In the genomic region with DNA sequence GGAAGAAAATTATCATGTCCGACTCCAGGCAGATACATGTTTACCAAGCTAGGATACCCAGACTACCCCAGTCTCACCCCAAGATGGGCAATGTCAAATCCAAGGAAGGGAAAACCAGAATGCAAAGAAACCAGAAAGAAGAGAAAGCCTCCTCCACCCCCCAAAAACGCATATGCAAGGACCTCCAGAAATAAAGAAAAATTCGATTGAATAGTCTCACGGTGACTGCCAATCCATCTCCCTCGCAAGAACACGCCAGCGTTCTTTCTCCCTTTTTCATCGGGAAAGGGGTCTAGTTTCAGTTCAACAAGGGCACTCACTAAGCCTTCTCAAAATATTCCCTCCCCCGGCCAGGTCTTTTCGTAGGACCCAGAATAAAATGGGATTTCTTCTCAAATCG, we compare ENCODE assay signal across 18 mouse cellular contexts. TPM values are rescaled to one million over a fixed set of nuclear protein-coding genes. Genes with fewer than 3 reads are reported as not detected.
DNase-seq lines count a peak whose midpoint lies in the region; ATAC-seq lines count a peak whose summit lies in the region.
"Had no signal": no experiment of that assay in that cellular context is flagged by ENCODE, and none has a peak within 500 bp of the region (broad histone marks: within the 10 kb centered on the region; RNA-seq: fewer than 3 reads in every experiment).

No protein-coding gene starts in this region.

- no peak for ATAC-seq in forebrain, embryonic 12.5 days (ENCODE audit: low FRiP score)
- ATAC-seq in neural tube, embryonic 12.5 days (ENCODE audit: low FRiP score, low read depth): no peak

- WGBS in forebrain, embryonic 12.5 days: 2% methylated on average over 11 of the region's 11 CpGs
- 3% methylated on average over 11 of the region's 11 CpGs for WGBS in hindbrain, embryonic 10.5 days
- under 1% methylated on average over 11 of the region's 11 CpGs for WGBS in midbrain, embryonic 10.5 days
- under 1% methylated on average over 11 of the region's 11 CpGs for whole genome bisulfite sequencing in neural tube, embryonic 12.5 days

- no peaks in the 10 kb centered on the region for H3K9me3 ChIP-seq in forebrain, embryonic 12.5 days
- H3K9me3 ChIP-seq in hindbrain, embryonic 10.5 days: no peaks in the 10 kb centered on the region
- no peaks in the 10 kb centered on the region for H3K9me3 ChIP-seq in midbrain, embryonic 10.5 days (replicated peaks)
- H3K9me3 ChIP-seq in neural tube, embryonic 12.5 days: no peaks in the 10 kb centered on the region
- H3K9me3 ChIP-seq: heart, embryonic 10.5 days; limb, embryonic 15.5 days; megakaryocyte, embryonic 14.5 days had no signal

- peak; percentile 14 for DNase-seq in hindbrain, embryonic 10.5 days (ENCODE audit: low spot score)
- DNase-seq in midbrain, embryonic 10.5 days (ENCODE audit: low spot score): no peak
- no peak for DNase-seq in lung, postnatal 25 days (ENCODE audit: low spot score)
- no peak for DNase-seq in gastrocnemius, postnatal 25 days
- no peak for DNase-seq in thymus, postnatal 14 days
- no peak for DNase-seq in right cerebral cortex, adult 18-20 months

- H3K36me3 ChIP-seq in forebrain, embryonic 12.5 days (replicated peaks): no peaks in the 10 kb centered on the region
- H3K36me3 ChIP-seq in hindbrain, embryonic 10.5 days: no peaks in the 10 kb centered on the region
- no peaks in the 10 kb centered on the region for H3K36me3 ChIP-seq in midbrain, embryonic 10.5 days
- no peaks in the 10 kb centered on the region for H3K36me3 ChIP-seq in neural tube, embryonic 12.5 days
- H3K36me3 ChIP-seq: heart, embryonic 10.5 days; limb, embryonic 15.5 days had no signal

- peak overlapping the region; percentile 45; the same call in 1 of the 2 replicates for H3K4me2 ChIP-seq in forebrain, embryonic 12.5 days
- H3K4me2 ChIP-seq in neural tube, embryonic 12.5 days (replicated peaks): peak overlapping the region; percentile 58
- H3K4me2 ChIP-seq: limb, embryonic 15.5 days had no signal

- H3K27ac ChIP-seq in forebrain, embryonic 12.5 days: peak overlapping the region; percentile 61
- no peak overlapping the region for H3K27ac ChIP-seq in hindbrain, embryonic 10.5 days
- peak overlapping the region; percentile 71 for H3K27ac ChIP-seq in midbrain, embryonic 10.5 days (replicated peaks)
- H3K27ac ChIP-seq in neural tube, embryonic 12.5 days: peak overlapping the region; percentile 82
- H3K27ac ChIP-seq: heart, embryonic 10.5 days; layer of hippocampus, adult 2 months; limb, embryonic 15.5 days had no signal

- peak overlapping the region; percentile 28; the same call in 1 of the 2 replicates for H3K4me3 ChIP-seq in forebrain, embryonic 12.5 days (replicated peaks)
- H3K4me3 ChIP-seq in hindbrain, embryonic 10.5 days: peak overlapping the region; percentile 26; the same call in 1 of the 2 replicates
- H3K4me3 ChIP-seq in midbrain, embryonic 10.5 days: peak overlapping the region; percentile 40
- peak overlapping the region; percentile 33 for H3K4me3 ChIP-seq in neural tube, embryonic 12.5 days
- H3K4me3 ChIP-seq: heart, embryonic 10.5 days; layer of hippocampus, adult 2 months; limb, embryonic 15.5 days; megakaryocyte, embryonic 14.5 days had no signal

- 0 out of 2 replicates have a peak overlapping the region, but pooled peaks have one; percentile 29 for H3K9ac ChIP-seq in forebrain, embryonic 12.5 days
- peak overlapping the region; percentile 68 for H3K9ac ChIP-seq in neural tube, embryonic 12.5 days
- H3K9ac ChIP-seq: limb, embryonic 15.5 days had no signal

- peaks cover 93% of the 10 kb centered on the region for H3K27me3 ChIP-seq in forebrain, embryonic 12.5 days
- peaks cover 99% of the 10 kb centered on the region for H3K27me3 ChIP-seq in hindbrain, embryonic 10.5 days (ENCODE audit: insufficient read depth, poor library complexity, severe bottlenecking)
- peaks cover 100% of the 10 kb centered on the region for H3K27me3 ChIP-seq in midbrain, embryonic 10.5 days (ENCODE audit: low read depth, poor library complexity, severe bottlenecking)
- H3K27me3 ChIP-seq in neural tube, embryonic 12.5 days (replicated peaks): peaks cover 95% of the 10 kb centered on the region

- peaks cover 28% of the 10 kb centered on the region for H3K4me1 ChIP-seq in forebrain, embryonic 12.5 days
- peaks cover 12% of the 10 kb centered on the region; the same call in 1 of the 2 replicates for H3K4me1 ChIP-seq in hindbrain, embryonic 10.5 days (replicated peaks)
- H3K4me1 ChIP-seq in midbrain, embryonic 10.5 days: peaks cover 32% of the 10 kb centered on the region
- peaks cover 13% of the 10 kb centered on the region; the same call in 1 of the 2 replicates for H3K4me1 ChIP-seq in neural tube, embryonic 12.5 days
- H3K4me1 ChIP-seq: limb, embryonic 15.5 days; megakaryocyte, embryonic 14.5 days had no signal

RNA-seq across cellular contexts. Expression of a gene that starts 6.8 kb away (rescaled TPM):
- polyA plus RNA-seq in forebrain, embryonic 12.5 days (2016; fragmentation: Nextera tagmentation; extraction: Ambion mirVana): 23.8 and 26.6 TPM in 2 replicates
- polyA plus RNA-seq in hindbrain, embryonic 10.5 days (2016; fragmentation: Nextera tagmentation; extraction: Ambion mirVana): 12.1 and 34.0 TPM in 2 replicates
- 23.5 and 30.5 TPM in 2 replicates for polyA plus RNA-seq in midbrain, embryonic 10.5 days (2016; fragmentation: Nextera tagmentation; extraction: Ambion mirVana)
- polyA plus RNA-seq in neural tube, embryonic 12.5 days (2016; fragmentation: Nextera tagmentation; extraction: Ambion mirVana): 64.9 and 70.8 TPM in 2 replicates
- total RNA-seq in gastrocnemius, postnatal 25 days (2021): not detected
- total RNA-seq: adrenal gland, postnatal 4 days; gastrocnemius, postnatal 4 days; heart, postnatal 10 days had no signal
- polyA plus RNA-seq: intestine, embryonic 16.5 days; limb, embryonic 15.5 days; liver, embryonic 16.5 days had no signal

RNA-seq across cellular contexts. Expression of a gene that starts 48.0 kb away (rescaled TPM):
- polyA plus RNA-seq in forebrain, embryonic 12.5 days (2016; fragmentation: Nextera tagmentation; extraction: Ambion mirVana): 4.5 and 5.1 TPM in 2 replicates
- 6.2 and 7.9 TPM in 2 replicates for polyA plus RNA-seq in hindbrain, embryonic 10.5 days (2016; fragmentation: Nextera tagmentation; extraction: Ambion mirVana)
- polyA plus RNA-seq in midbrain, embryonic 10.5 days (2016; fragmentation: Nextera tagmentation; extraction: Ambion mirVana): 5.5 and 6.2 TPM in 2 replicates
- polyA plus RNA-seq in neural tube, embryonic 12.5 days (2016; fragmentation: Nextera tagmentation; extraction: Ambion mirVana): 7.0 TPM in 2 replicates
- under 1 TPM; 0.31 to 0.64 TPM for total RNA-seq in gastrocnemius, postnatal 25 days (2021)

RNA-seq across cellular contexts. Expression of a gene that starts 51.7 kb away (rescaled TPM):
- not detected in 2 replicates for polyA plus RNA-seq in forebrain, embryonic 12.5 days (2016; fragmentation: Nextera tagmentation; extraction: Ambion mirVana)
- not detected in 2 replicates for polyA plus RNA-seq in hindbrain, embryonic 10.5 days (2016; fragmentation: Nextera tagmentation; extraction: Ambion mirVana)
- not detected in 2 replicates for polyA plus RNA-seq in midbrain, embryonic 10.5 days (2016; fragmentation: Nextera tagmentation; extraction: Ambion mirVana)
- not detected in 2 replicates for polyA plus RNA-seq in neural tube, embryonic 12.5 days (2016; fragmentation: Nextera tagmentation; extraction: Ambion mirVana)
- not detected for total RNA-seq in gastrocnemius, postnatal 25 days (2021)
- total RNA-seq: gastrocnemius, postnatal 4 days; heart, postnatal 10 days had no signal
- polyA plus RNA-seq: frontal cortex, adult 2 months had no signal
